Mouse (Mus musculus) retina, postnatal 7 days (tissue): ENCODE measurements at regions not wholly inside any gene's neighbourhood (a gene's known extent, or its start where the extent isn't known, plus 50 kb on each side); places are given as distances from the start of the nearest gene placed in this dataset.

ENCODE experiments used
- DNase-seq: peaks from one replicate; pipeline ENCODE4 v3.0.0-alpha.2; 2012; ENCODE audit warnings: low read depth, low spot score

GRCm38 (mm10) chr12:92292460-92293340, 443.7 kb upstream of the Sel1l start:
- no peak for DNase-seq

DNA sequence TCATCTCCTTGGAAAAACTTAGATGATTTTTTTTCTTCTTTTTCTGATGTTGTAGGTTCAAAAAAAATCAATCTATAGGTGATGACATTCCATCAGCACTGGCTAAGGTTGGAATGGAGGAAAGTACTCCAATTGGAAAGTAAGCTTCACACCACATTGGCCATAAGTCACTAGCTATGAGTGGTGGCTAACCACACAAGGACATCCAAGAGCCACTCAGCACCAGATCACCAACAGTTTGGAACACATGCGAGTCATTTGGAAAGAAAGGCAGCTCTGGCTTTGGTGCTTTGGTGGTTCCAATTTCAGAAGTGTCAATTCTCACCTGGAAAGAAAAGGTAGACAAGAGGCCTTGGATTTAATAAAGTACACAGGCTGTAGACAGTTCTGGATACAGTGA, 442.5 kb upstream of the Sel1l start:
- no peak for DNase-seq

DNA sequence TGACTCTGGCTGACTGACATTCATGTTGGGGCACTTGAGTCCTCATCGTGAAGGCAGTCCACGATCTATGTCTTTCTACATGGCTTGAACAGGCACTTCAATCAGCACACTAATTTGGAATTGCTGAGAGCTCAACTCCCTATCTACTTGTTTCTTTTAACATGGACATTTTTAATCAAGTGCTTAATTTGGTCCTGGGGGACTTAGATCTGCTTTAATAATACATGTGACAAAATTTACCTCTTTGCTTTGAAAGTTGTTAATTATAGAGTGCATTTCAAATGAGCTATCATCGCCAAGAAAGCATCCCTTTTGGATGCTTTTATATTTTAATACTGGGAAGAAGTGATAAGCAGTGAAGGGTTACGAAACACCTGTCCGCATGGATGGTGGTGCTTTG, 436.6 kb upstream of the Sel1l start:
- no peak for DNase-seq

DNA sequence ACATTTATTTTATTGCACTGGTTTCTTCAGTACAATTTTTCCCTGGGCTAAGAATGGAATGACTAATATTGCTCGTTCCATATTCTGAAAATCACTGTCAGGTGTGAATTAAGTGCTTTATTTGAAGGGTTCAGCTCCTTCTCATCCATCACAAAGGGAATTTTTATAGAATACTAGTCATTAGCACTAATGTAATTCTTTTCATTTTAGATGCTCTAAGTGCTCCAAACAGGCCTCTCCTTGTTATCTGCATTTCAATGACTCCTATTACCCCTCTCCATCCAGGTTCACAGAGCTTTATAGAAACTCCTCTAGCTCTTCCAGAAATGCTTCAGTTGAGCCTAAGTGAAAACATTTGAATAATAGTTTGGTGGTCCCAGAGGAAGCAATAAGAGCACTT, 431.5 kb upstream of the Sel1l start:
- no peak for DNase-seq

DNA sequence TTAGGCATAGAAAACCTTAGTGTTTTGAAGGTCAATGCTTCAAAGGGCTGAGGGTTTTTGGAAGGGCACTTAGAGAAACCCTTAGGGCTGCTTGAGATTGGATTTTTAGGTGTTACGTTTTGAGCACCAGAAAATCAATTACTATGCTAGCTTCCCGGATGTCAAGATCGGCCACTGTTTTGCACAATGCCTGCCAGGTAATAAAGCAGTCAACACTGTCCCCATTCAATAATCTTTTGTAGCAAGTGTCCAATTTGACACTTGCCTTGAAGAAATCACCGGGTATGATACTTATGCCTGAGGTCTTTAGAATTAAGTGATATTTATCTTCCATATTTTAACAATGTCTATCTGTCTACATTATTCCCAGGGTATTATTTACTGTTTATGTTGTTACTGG, 403.0 kb upstream of the Sel1l start:
- DNase-seq, result no peak

DNA sequence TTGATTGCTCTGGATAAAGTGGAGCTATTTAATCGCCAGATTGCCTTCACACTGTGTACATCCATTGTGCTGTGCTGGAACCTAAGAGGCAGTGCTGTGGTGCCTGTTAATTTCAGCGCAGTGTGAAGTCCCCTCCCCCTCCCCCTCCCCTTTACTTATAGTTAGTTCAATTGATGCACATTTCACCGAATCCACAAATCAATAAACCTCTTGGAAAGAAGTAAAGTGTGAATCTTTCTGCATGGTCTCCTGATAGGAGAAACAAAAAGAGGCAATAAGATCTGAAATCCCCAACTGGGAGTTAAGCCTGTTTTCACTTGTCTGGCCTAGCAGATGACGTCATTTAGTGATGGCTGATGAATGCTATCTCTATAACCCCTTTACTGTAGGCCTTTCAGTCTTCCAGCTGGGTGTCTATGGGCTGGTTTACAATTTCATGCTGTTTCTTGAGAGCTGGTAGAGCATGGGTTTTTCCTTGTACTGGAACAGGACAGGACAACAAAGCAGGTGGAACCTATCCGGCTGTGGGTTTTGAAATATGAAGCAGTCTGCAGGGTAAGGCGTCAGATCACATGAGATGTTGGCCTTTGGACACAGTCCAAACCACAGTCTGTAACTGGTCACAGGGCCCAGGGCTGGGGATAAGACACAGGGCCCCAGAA, 398.0 kb upstream of the Sel1l start:
- peak; percentile 59 for DNase-seq

DNA sequence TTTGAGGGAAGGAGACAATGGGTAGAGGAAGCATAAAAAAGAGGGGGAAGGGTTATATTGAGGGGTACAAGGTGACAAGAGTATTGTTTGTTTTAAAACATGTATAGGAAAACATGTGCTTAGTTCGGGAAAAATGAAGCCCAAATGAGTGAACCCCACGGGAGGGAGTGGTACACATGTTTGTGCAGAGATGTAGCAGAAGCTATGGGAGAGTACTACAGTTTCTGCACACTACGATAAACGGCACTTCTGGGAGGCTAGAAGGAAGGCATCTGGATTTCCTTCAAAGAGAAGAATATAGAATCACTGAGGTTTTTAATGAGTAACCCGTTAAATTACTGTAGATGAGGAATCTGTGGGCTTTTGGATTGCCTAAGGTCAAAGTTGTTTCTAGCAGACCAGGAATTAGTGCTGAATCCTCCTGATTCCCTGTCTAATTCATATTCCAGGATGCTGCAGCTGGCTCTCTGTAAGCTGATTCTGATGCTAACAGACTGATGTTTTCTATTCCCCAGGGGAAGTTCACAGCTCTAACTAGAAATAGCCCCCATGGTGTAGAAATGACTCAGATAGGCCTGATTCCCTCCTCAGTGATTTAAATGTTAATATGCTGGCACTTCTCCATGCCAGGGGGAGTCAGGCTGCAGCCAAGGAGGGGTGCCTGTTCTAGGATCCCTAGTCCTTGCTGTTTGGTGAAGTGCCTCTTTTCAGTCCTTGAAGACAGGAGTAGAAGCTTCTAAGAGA, 391.2 kb upstream of the Sel1l start:
- no peak for DNase-seq

DNA sequence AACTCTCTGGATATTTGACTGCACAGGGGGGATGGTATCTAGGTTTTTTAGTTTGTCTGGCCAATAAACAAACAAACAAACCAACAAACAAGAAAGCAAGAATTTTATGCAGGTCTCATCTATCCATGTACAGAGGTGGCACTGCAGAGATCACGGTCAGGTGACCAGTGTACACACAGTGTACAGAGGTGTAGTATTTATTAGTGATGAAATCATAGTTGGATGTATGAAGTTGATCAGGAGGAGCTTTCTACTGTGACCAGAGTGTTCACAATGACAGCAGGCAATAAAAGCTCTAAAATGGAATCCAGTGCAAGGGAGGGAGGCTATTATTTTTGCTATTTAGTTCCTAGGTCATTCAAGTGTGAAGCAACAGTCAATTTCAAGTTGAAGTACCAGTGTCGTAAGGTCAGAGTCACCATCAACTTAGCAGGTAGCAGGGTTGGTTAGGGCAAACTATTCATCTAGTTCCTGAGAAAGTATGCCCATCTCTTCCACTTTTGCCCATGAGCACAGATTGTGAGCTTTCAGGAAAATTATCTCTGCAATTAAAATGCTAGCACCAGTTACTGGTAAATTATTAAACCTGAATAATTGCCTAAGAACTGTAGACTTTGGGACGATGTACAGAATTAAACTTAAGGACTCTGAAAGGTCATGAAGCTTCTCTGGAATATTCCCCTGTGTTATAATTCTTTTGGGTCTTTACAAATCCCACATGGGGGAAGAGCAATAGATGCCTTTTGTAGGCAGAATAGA, 384.9 kb upstream of the Sel1l start:
- no peak for DNase-seq

DNA sequence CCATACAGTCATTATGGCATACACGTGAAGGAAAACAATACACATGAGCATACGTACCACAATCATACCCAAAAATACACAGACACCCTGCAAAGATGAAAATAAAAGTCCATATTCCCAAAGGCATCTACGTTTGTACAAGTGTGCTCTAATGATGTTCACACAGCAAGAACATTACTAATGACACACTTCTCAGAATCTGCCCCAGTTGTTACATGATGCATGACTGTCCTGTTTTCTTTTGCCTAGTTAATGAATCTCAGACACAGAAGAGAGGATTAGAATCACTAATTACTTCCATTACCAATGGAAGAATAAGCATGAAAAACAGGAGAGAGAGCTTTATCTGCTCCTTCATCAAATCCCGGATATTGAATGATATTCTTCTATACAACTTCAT, 379.6 kb upstream of the Sel1l start:
- DNase-seq, result no peak

DNA sequence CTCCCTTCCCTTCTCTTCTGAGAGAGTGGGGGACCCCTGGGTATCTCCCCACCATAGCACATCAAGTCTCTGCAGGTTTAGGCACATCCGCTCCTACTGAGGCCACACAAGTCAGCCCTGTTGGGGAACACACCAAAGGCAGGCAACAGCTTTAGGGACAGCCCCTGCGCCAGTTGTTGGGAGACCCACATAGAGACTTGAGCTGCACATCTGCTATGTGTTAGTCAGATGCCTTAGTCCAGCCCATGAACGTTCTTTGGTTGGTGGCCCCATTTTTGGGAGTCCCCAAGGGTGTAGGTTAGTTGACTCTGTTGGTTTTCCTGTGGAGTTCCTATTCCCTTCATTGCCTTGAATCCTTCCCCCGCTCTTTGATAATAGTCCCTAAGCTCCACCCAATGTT, 354.4 kb upstream of the Sel1l start:
- DNase-seq, result no peak

GRCm38 (mm10) chr12:92200602-92201001, 351.6 kb upstream of the Sel1l start:
- DNase-seq, result no peak

GRCm38 (mm10) chr12:92198738-92199477, 350.0 kb upstream of the Sel1l start:
- DNase-seq, result no peak

DNA sequence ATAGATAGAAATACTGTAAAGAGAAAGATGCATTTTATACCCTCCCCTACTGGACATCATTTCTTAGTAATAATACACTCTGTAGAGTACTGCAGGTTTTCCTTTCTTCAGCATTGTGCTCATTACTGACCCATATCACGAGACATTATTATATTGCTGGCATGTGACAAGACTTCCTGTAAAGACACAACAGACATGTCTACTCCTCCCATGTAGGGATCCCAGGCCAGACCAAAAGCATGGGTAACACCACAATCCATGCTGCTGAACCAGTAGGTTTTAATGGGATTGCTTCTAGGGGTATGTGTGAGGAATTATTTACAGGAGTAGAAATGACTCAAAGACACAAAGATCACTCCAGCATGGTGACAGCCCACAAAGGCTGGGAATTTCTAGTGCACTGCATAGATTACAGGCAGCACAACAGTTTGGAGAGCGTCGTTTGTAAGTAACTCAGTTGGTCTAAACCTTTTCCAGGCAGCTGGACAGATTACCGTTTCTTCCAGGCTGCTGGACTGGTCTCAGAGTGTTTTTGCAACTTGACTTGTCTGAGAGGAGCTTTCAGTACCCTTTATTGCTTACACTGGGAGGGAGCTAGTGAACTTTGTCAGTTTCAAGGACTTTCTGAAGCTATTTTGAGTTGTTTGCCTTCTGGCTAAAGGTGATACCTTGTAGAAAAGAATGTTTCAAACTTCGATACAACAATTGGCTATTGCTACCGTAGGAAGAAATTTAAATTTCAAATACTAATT, 345.2 kb upstream of the Sel1l start:
- no peak for DNase-seq

DNA sequence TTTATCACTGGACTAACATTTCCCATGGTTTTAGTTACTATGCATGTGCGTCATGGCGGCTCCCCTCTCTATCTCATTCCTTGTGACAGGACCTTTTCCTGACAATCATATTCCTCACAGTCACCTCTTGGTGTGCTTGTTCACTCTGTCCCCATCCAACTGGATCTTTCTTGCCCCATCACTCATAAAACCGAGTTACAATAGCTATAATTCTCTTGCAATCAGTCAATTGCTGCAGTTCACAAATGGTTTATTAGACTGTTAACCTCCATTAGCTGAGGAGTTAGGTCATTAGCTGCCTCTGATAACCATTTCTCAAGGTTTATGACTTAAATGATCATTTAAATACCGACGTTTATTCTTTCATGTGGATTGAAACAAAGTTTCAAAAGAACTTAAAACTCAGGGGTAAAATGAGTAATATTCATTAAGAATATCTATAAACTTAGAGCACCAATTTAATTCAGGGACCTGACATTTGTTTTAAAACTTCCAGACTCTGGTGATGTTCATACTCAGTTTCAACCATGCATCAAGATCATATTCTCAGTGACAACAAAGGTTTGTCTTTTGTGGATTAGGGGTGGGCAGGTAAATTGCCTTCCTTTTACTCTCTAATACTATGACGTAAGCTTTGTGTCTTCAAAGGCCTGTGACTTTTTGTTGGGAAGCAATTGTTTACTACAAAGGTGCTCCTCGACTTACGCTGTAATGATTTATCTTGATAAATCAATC, 344.4 kb upstream of the Sel1l start:
- DNase-seq, result no peak

DNA sequence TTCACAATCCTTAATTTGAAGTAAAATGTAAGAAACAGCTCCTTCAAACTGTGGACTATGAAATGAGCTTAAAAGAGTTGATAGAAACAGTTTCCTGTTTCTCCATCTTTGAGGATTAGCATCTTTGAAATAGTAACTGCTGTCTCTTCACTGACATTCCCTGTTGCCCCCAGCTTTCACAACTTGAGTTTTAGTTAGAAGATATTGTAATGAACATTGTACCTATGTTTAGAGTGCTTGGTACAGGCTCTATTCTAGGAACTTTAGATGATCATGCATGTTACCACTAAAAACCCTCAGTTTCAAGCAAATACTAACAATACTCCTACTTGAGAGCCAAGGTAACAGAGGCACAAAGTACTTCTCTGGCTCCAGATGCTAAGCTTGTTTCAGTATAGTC, 340.1 kb upstream of the Sel1l start:
- DNase-seq, result no peak

DNA sequence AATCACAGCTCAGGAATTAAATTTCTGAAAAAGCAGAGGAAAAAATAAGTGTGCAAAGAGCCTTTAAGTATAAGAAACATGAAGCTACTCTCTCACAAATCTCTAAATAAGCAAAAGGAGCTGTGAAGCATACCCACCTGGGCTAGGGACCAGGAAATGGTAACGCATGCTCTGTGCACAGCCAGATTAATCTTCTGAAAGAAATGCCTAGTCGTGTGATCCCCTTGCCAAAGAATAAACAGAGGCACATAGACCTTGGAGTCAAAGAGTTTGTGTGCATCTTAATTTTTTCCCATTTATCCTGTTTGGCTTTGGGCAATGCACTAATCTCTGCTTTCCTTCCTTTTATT, 338.2 kb upstream of the Sel1l start:
- DNase-seq, result no peak

GRCm38 (mm10) chr12:92186448-92187132, 337.6 kb upstream of the Sel1l start:
- no peak for DNase-seq

DNA sequence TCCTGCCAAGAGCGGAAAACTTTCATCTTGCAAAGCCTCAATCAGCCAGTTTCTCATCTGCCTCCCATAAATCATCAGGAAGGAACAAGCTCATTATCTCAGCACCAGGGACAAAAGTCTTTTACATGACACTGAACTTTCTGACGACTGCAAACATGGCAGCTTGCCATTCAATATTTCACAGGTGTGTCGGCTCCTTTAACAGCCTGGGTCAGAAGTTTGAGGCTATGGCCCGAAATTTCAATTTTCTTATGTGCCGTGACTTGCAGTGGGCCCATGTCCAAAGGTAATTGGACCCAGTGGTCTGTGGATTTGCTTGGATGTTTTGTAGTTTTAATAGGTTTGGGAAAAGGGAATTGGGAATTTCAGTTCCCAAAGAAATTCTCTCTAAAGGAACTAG, 330.3 kb upstream of the Sel1l start:
- no peak for DNase-seq

GRCm38 (mm10) chr12:92156726-92157125, 307.8 kb upstream of the Sel1l start:
- DNase-seq, result no peak
